Mouse (Mus musculus) regulatory T cell (primary cell): Measurements from ENCODE around the gene Pacs1.

Experiments used
- in situ Hi-C: fragments of 300-600 bp; cut with MboI, MseI; formaldehyde crosslinking; loops from one replicate; pipeline ENCODE4 v1.15.1; 2025; ENCODE audit warnings: high pct_unique_total_duplicates

The Pacs1 gene

DNA sequence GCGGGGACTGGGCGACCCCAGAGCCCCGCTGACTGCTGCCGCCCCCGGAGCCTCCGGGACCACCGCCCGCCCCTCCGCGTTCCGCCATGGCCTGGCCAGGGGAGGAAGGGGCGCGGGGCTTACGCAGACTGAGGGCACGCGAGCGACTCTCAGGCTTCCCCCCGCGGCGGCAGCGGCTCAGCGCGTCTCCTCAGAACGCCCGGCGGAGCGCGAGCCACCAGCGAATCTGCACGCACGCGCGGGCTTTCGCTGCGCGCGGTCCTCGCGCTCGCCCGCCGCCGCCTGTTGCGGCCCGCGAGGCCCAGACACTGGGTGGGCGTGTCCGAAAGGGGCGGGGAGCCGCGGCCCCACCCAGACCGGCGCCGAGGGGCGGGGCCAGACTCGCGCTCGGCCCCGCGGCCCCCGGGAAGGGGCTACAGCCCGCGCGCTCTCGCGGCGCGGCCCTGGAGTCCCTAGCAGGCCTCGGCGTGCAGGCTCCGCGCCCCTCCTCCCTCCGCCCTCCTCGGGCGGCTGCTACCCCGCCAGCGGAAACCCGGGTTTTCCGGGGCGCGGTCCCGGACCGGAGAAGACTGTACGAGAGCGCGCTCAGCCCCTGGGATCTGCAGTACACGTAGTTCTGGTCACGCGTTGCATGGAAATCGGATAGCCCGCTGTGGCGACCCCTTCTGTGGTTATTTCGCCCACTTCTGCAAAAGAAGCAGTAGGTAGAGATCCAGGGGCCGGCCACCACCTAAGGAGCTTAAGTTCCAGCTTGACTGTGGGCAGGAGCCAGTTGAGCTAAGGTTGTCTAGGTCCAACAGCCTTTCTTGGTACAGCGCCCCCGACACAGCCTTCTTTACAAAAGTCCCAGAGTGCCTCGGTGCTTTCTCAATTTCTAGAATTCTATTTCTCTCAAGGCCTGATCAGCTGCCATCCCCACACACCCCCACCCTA is at the start of gene Pacs1:
Gene Pacs1 (minus strand): TSS at position 319 of the 933 bp plus-strand sequence.
- in situ Hi-C loops, result no loop called here

DNA sequence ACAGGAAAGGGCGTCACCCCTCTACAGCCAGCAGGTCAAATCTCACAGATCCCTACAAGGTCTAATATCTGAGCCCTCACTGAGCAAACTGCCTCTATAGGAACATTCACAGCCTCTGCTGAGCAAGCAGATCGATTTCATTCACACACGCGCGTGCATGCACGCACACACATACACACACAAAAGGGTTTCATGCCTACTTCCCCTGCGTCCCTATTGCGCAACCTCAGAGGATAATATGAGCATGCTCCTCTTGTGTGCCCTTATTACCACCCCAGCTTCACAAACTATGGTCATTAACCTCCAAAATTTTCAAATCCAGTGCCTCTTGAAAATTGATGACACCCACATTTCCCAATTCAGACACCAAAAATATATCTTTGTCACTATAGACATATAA is 40.3 kb upstream of the Pacs1 start:
- in situ Hi-C loops, result no loop called here

DNA sequence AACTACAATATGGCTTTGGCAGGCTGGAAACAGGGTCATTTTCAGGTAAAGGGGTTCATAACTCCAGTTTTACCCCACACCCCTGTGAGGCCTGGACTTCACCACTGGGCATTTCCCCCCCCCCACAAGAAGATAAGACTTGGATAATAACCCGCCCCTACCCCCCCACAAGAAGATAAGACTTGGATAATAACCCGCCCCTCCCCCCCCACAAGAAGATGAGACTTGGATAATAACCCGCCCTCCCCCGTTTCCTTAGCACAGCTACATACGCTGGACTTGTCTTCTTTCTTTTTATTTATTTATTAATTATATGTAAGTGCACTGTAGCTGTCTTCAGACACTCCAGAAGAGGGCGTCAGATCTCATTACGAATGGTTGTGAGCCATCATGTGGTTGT is 36.1 kb upstream of the Pacs1 start:
- in situ Hi-C loops, result no loop called here

DNA sequence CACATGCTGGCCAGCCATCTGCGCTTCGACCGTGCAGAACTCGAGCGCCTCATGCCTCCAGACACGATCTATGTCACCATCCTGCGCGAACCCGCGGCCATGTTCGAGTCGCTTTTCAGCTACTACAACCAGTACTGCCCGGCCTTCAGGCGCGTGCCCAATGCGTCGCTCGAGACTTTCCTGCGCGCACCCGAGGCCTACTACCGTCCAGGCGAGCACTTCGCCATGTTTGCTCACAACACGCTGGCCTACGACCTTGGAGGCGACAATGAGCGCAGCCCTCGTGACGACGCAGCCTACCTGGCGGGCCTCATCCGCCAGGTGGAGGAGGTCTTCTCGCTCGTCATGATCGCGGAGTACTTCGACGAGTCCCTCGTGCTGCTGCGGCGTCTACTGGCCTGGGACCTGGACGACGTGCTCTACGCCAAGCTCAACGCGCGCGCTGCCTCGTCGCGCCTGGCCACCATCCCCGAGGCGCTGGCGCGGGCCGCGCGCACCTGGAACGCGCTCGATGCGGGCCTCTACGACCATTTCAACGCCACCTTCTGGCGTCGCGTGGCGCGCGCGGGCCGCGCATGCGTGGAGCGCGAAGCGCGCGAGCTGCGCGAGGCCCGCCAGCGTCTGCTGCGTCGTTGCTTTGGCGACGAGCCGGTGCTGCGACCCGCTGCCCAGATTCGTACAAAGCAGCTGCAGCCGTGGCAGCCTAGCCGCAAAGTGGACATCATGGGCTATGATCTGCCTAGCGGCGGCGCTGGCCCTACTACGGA is 34.2 kb upstream of the Pacs1 start:
- in situ Hi-C loops, result no loop called here

DNA sequence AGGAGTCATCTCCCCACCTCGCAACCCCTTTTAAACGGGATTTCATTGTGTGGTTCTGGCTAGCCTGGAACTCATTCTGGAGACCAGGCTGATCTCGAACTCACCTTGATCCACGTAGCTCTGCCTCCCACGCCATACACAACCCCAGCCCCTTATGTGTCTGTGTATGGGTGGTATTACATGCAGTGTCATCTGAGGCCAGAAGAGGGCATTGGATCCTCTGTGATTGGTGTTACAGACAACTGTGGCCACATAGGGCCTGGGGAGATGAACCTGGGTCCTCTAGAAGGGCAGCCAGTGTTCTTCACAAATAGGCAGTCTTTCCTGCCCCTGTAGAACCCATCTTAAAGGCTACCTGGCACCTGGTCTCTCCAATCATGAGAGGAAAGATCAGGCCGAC is 33.4 kb upstream of the Pacs1 start:
- in situ Hi-C loops, result no loop called here

DNA sequence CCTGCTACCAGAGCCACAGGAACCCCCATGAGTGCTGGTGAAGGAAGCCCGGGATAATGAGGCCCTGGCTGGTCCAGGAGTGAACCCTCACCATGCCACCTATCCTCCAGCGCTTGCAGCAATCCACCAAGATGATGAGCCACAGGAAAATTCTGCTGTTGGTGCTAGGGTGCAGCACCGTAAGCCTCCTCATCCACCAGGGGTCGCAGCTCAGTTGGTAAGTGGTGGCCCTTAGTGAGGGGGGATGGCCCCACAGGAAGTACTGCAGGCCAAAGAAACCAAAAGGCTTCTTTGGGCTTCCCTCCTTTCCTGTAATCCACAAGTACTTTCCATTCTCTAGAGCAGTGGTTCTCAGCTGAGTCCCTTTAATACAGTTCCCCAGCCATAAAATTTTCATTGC is 29.5 kb upstream of the Pacs1 start:
- in situ Hi-C loops, result no loop called here

DNA sequence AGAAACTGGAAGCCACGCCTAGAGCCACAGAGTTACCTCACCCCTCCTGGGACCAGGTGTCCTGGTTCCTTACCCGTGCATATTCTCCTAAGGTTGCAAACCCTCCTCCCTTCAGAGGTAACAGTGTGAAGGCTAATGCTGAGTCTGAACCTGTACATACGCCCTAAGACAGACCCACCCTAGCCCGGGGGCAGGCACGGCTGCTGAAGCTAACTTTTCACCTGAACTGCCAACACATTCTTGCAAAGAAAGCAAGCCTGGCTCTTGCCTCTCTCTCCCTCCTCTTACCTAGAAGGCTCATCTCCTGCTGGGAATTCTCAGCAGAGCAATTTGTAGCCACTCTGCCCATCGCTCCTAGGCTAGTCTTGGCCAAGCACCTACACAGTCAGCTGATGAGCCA is 27.7 kb upstream of the Pacs1 start:
- in situ Hi-C loops, result no loop called here

DNA sequence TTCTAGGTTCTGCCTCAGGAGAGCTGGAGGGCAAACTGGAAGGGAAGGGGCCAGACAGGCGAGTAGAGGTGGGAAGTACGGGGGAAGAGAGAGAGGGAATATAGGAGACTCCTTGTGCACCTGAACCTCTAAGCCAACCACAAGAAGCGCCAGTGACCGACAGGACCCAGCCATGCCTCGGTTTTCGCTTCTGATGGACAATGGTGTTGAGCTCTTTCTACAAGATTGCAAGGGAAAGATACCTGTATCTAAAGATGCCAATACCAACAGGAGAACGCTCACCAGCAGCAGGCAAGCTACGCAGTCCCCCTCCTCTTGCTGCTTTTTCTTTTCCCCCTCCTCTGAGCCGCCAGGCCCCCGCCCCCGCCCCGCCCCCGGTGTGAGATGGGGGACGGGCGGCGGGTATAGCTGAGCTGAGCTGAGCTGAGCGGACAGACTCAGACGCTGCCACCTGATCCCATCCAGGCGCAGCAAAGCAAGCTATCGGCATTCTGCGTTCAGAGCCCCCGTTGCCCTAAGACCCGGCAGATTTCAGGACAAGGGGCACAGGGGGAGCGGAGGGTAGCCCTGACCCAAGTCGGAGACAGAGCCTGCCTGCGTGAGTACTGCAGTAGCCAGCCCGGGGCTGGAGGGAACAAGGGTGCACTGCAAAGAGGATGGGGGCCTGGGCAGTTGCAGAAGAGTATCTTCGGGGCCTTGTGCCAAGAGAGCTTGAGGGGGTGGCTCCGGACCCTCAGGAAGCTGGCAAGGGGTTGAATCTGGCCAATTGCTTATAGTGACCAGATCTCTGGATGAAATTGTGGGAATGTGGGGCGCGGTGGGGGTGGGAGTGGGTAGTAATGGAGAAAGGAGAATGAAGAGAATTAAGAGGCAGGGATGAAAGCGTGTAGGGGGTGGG is 25.2 kb upstream of the Pacs1 start, which contains the start of gene Gal3st3:
Gene Gal3st3 (plus strand): TSS at position 429 of the 898 bp plus-strand sequence.
- in situ Hi-C loops, result no loop called here

DNA sequence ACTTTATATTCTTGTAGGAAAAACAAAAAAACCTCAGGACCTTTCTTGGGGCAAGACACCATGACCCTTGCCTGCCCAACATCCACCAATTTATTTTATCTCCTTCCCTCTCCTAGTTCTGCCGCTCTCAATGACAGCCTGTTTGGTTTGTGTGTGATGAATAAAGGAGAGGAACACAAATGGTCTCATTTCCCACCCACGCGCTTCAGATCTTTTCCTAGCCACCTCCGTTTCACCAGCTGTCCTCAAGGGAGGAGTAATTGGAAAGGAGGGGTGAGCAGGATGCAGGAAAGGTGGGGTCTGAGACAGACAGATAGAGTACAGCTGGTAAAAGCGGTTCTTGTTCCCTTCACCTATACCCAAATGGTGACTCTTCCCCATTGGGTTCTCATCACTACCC is 23.7 kb upstream of the Pacs1 start:
- in situ Hi-C loops, result no loop called here

DNA sequence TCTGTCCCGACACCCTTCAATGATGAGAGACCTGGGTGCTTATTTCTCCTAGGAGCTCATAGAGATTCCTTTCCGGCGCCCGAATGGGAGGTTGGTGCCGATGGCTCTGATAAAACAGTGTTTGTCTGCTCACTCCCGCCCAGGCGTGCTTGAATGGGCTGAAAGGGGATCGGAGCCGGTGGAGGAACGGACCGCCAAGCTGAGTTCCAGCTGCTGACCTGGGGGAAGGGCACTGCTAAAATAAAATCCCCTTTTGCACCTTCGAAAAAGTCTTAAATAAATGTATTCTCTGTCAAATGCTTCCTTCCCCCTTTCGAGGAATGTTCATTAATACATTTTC is 22.8 kb upstream of the Pacs1 start:
- in situ Hi-C loops, result no loop called here

DNA sequence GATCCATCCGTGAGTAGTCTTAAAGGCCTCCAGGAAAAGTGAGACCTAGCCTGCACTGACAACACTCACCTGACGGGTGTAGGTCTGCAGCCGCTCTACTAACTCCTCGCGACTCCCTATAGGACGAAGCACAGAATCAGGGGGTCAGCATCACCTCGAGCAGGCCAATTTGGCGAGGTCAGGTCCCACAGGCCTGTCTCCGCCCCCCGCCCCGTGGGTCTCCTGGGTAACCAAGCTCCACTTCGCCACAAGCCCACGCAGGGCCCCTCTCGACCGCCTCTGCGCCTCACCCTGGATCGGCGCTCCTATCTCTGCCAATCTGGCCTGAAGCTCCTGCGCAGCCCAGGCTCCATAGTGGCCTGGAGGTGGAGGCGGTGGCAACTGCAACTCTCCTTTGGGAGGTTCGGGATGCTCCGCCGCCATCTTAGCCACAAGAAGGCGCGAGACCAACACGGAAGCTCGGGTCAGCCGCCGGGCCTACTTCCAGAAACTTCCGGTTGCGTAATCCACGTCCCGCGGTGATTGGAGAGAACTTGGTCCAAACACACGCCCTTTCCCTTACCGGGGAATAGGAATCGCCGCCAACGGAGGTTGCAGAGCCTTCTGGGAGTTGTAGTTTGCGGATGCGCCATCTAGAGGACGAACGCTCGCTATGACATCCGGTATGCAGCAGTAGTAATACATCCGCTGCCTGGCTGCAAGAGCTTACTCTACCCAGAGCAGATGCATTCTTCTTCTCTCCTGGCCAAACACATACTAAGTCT is 22.2 kb upstream of the Pacs1 start, which contains the start of gene Sf3b2:
Gene Sf3b2 (minus strand): TSS at position 484 of the 764 bp plus-strand sequence.
- in situ Hi-C loops, result no loop called here

DNA sequence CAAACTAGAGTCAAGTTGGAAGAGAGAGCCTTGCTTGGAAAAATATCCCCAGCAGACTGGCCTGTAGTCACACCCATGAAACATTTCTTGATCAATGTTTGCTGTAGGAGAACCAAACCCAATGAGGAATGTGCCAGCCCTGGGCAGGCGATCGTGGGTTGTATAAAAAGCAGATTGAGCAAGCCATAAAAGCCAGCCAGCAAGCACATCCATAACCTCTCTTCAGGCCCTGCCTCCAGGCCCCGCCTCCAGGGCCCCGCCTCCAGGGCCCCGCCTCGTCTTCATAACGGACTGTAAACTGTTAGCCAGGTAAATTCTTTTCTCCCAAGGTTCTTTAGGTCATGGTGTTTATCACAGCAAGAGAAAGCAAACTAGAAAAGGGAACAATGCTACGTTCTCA is 5.5 kb upstream of the Pacs1 start:
- in situ Hi-C loops, result no loop called here

DNA sequence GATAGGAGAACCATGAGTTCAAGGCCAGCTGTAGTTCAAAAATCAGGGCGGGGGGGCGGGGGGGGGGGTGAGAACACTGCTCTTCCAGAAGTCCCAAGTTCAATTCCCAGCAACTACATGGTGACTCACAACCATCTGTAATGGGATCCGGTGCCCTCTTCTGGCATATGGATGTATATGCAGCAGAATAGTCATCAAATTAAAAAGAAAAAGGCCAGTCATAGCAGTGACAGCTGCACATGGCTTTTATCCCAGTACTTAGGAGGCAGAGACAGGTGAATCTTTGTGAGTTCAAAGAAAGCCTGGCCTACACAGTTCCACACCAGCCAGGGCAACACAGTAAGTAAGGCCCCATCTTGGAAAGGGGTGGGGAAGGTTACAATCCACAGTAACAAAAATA is 4.2 kb upstream of the Pacs1 start:
- in situ Hi-C loops, result no loop called here

DNA sequence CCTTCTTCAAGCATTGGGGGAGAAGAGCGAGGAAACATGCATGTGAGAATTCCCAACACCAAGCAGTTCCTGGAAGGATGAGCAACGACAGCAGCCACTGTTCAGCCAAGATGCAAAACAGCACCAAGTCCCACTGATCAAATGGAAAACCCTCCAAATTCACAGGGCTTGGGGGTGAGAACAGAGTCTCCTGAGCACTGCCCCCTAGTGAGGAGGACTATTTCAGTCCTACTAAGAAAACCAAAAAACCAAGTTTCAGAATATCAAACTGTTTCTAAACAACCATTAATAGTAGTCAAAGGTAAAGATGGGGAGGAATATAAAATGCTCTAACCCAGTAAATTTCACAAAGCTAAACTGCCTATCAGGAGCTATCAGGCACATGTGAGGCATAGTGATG is 3.6 kb upstream of the Pacs1 start:
- in situ Hi-C loops, result no loop called here

DNA sequence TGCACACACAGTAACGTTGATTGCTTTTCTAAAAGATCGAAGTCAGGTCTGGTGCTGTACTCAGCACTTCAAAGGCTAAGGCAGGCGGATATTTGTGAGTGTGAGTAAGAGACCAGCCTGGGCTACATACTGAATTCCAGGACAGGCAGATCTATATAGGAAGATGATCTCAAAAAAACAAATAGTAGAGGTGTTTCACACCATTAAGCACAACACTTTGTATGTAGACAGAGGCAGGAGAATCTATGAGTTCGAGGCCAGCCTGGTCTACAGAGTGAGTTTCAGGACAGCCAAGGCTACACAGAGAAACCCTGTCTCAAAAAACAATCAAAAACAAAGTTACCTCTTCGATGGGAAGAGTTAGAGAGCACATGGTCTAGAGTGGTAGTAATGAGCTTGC is 2.8 kb upstream of the Pacs1 start:
- in situ Hi-C loops, result no loop called here

DNA sequence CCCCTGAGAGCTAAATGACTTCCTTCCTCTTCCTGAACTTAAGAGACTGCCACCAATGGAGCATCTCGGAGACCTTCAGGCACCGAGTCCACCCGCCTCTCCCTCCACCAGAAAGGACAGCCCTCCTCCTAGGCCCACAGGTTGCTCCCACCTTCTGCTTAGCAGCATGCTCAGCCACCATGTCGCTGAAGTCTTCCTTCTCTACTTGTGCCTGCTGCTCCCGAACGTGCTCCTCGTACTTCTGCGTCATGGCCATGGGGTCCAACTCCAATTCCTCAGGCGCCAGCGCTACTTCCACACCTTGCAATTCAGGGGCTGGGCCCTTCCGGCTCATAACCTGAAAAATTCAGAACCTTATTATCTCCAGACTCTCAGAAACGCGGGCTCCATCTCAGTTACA is 1.7 kb upstream of the Pacs1 start:
- in situ Hi-C loops, result no loop called here

DNA sequence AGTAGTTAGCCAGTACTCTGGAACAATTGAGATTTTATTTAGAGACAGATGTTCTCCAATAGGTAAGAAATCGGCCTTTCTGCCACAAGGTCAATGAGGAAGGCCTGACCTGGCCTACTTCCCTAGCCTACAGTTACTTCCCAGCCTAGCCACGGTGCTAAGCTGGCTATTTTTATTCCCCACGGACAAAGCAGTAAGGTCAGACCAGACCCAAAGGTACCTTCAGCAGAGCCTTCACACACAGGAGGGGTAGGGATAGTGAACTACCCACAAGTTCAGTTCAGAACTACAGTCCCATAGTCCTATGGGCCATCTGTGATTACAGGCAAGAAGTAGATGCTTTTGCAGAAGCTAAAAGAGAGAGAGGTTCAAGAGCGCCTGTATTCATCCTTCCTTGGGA is 997 bp upstream of the Pacs1 start:
- in situ Hi-C loops, result no loop called here

DNA sequence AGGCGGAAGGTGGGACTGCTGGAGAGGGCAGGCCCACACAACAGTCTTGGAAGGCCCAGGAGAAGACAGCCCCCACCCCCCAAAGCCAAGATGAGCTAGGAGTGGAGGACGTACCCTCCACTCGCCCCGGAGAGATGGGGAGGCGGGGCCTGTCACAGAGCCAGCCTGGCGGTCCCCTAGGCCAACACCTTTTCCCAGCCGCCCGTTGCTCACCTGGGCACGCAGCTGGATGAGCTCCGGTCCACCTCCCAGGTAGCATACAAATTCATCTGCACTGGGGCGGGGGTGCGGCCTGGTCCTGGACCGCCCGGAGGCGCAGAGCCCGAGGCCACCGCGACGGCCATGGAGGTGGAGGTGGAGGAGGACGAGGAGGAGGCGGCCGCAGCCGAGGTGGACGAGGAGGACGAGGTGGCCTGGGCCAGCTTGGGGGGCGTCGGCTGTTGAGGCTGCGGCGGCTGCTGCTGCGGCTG is 558 bp downstream of the Pacs1 start:
- in situ Hi-C loops, result no loop called here

DNA sequence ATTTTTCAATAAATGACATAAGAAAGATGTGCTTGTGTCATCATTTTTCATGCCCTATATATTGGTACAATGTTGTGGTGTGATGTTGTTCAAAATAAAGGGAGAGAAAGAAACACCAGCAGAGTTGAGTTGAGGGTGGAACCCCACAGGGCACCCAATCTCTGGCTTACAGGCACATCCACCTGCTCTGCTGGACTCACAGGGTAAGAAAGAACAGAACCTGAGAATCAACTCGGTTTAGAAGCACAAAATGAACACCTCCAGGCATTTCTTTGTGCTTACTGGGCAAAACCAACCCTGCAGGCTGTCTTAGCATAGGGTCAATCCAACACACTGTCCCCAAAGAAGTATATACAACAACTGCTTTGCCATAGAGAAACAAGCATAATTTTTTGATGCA is 1.5 kb downstream of the Pacs1 start:
- in situ Hi-C loops, result no loop called here

DNA sequence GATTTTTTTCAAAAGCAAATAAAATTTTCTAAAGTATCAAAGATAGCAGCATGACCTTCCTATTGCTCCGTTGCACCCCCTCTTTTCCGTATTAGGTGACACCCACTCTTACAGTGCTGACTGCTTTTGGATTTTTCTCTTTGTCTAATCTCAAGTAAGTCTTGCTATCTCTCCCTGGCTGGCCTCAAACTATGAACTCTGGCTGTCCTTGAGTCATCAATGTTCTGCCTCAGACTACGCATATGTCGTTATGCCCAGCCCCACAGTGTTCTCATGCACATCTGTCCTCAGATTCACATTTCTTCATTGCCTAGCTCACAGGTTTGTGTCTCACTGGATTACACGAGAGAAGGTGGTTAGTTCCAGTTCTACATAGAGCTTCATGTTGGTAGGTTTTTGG is 3.5 kb downstream of the Pacs1 start:
- in situ Hi-C loops, result no loop called here

DNA sequence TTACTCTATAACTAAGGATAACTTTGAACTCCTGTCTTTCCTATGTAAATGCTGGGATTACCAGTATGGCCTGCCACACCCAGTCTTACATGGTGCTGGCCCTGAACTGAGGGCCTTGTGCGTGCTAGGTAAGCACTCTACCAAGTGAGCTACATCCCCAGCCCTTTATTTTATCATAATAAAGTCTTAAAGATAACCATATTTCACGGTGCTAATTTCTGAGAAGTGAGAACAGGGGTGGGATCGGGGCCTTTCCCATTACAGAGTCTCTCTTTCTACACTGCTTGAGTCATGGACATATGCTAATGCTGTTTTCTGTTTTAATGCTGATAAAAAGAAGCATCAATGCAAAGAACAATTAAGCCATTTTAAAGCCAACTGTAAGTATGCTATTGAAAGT is 4.0 kb downstream of the Pacs1 start:
- in situ Hi-C loops, result no loop called here
